Mouse (Mus musculus): Measurements from ENCODE around the gene Rab3gap2.

Gene Rab3gap2

DNA sequence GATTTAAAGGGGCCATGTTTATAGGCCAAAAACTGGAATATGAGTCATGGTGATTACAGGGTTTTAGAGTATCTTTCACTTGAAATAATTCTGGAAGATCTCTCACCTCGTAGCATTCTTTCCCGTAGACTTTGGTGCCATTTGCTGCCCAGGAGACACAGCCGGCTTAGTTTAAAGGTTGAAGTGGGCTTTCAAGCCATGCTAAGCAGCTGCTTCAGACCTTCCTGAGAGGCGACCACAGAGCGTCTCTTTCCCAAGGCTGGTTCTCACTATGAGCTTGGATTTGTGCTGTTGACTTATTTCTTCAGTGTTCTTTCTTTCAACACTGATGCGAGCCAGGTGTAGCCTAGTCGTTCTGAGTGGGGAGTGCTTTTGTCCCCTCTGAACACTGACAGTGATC, 23.8 kb downstream of the Rab3gap2 start:
- DNase-seq, result no peak

- peak in 1 of 2 experiments; percentile 21 for DNase-seq
These were observed 25.7 kb downstream of the Rab3gap2 start for GRCm38 (mm10) chr1:185229406-185230201.

GRCm38 (mm10) chr1:185235837-185236236, 31.9 kb downstream of the Rab3gap2 start:
- DNase-seq, result no peak

- peak; percentile 24 for DNase-seq
These were observed 32.6 kb downstream of the Rab3gap2 start for GRCm38 (mm10) chr1:185236530-185236929.

GRCm38 (mm10) chr1:185243013-185243412, 39.1 kb downstream of the Rab3gap2 start:
- no peak for DNase-seq

GRCm38 (mm10) chr1:185245456-185245855, 41.5 kb downstream of the Rab3gap2 start:
- DNase-seq, result no peak

- DNase-seq, result peak; percentile 15 to 22
These were observed 43.6 kb downstream of the Rab3gap2 start for GRCm38 (mm10) chr1:185247429-185248085.

- no peak for DNase-seq
These were observed 44.8 kb downstream of the Rab3gap2 start for GRCm38 (mm10) chr1:185248728-185249127.

DNA sequence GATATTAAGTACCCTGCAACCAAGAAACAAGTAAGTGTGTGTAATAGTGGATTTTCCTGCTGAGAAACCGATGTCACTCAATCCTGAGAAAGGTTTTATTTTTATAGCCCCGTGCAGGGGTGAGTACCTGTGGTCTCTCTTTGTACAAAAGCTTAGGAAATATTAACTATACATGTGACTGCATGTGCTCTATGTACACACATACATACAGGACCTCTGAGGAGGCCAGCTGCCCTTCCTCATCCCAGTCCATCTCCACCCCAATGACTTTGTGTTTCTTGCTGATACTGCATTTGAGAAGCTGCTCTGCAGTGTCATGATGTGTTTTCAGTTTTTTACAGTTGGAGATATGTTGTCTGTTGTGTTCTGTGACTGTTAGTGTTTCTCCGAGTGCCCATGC, 48.4 kb downstream of the Rab3gap2 start:
- no peak for DNase-seq

GRCm38 (mm10) chr1:185253140-185253892, 49.4 kb downstream of the Rab3gap2 start:
- peak; percentile 10 to 18 for DNase-seq

- no peak for DNase-seq
These were observed 51.4 kb downstream of the Rab3gap2 start for GRCm38 (mm10) chr1:185255336-185255735.

- DNase-seq, result peak; percentile 45 to 53
These were observed 52.8 kb downstream of the Rab3gap2 start for GRCm38 (mm10) chr1:185256753-185257152.

DNA sequence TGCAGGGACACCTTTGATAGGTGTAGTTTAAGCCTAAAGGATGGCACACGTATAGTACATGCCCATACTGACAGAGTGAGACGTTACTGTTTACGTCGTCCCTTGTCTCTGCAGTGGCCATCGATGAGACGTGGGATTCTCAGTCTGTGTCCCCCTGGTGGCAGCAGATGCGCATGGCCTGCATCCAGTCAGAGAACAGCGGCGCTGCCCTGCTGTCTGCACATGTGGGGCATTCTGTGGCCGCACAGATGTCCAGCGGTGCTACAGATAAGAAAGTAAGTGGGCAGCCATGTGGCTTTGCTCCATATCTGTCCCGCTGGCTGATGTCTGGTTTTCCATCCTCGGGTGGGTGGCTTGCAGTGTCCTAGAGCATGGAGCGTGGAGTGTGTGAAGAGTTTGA, 58.6 kb downstream of the Rab3gap2 start:
- DNase-seq, result peak; percentile 68

GRCm38 (mm10) chr1:185268675-185269074, 64.8 kb downstream of the Rab3gap2 start:
- no peak for DNase-seq

- no peak for DNase-seq
These were observed 66.6 kb downstream of the Rab3gap2 start for GRCm38 (mm10) chr1:185270403-185271097.

- no peak for DNase-seq
These were observed 67.5 kb downstream of the Rab3gap2 start for GRCm38 (mm10) chr1:185271373-185271772.

- no peak for DNase-seq
These were observed 71.1 kb downstream of the Rab3gap2 start for GRCm38 (mm10) chr1:185274819-185275545.

- DNase-seq, result no peak
These were observed 72.1 kb downstream of the Rab3gap2 start for GRCm38 (mm10) chr1:185275976-185276375.

DNA sequence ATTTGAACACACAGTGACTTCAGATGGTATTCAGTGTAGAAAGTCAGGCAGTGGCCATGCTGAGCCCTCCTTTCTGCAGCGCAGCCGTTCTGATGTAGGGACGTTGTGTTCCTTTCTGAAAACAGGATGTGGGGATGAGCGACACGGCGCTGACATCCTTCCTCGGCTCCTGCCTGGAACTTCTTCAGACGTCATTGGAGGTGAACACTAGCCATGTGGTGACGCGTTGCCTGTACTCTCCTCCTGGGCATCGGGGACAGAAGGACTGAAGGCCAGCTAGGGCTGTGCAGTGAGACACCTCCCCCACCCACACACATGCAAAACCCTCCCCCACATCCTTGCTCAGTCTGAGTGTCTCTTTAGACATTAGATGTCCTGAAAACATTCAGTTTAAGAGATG, 73.1 kb downstream of the Rab3gap2 start:
- peak in 1 of 2 experiments; percentile 39 for DNase-seq

- DNase-seq, result no peak
These were observed 75.4 kb downstream of the Rab3gap2 start for GRCm38 (mm10) chr1:185279288-185279687.

- no peak for DNase-seq
These were observed 76.7 kb downstream of the Rab3gap2 start for GRCm38 (mm10) chr1:185280616-185281015.

DNA sequence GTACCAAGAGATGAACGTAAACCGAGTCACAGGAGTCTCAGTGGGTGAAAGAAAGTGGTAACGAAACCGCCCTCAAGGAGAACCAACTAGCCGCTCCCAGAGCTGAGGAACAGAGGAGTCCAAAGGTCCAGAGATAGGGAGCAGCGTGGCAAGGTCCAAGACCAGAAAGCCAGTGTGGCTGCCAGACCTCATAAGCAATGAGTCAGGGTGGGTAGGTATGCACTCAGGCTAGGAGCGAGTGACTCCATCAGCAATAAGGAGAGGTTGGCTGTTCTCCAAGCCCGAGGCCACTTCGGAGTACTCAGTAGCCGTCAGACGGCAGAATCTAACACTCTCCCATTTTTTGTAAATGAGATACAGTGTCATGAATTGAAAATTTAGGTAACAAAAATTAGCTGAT, 78.9 kb downstream of the Rab3gap2 start:
- no peak for DNase-seq

Data from kidney, postnatal 4 days (tissue).